Mouse (Mus musculus) embryonic fibroblast, embryonic 13.5 days (primary cell): ENCODE results near the gene Ikzf1.
A peak's percentile ranks its signal among the peaks of the same experiment; 100 is the strongest.

Source experiments
- CTCF ChIP-seq: IDR thresholded peaks from 2 replicates; pipeline ENCODE4 v1.5.1; 2011; ENCODE audit warnings: mild to moderate bottlenecking, control low read depth, low read length, moderate library complexity, borderline replicate concordance; ENCODE audit not compliant: insufficient read depth
- POLR2A ChIP-seq: IDR thresholded peaks from 2 replicates; pipeline ENCODE4 v1.6.1; 2011; ENCODE audit warnings: low read depth, mild to moderate bottlenecking, control low read depth, low read length, moderate library complexity

- TF ChIP-seq CTCF (no peak), POLR2A (0 out of 2 replicates have a peak, but pooled peaks have one; percentile 22)
Observed at GRCm38 (mm10) chr11:11821387-11821975, 136.7 kb downstream of the Ikzf1 start.
